Mouse (Mus musculus): Measurements from ENCODE around the gene Trpv4.

Gene Trpv4

DNA sequence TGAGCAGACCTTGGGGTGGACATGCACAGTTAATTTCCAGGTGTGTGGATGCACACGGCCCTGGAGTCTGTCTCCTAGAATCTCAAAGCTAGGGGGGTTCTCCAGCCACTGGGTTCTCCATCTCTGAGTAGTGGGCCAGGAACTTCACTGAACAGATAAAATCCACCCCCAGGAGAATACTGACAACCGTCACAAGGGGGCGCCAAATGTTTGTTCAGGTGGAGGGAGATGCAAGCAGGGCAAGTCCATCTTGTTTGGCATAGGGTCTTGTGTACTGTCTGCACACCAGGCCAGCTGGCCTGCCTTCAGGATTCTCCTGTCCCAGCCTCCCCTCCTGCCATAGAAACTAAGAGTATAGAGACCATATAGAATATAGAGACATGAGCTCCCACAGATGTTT, 32.6 kb downstream of the Trpv4 start:
- DNase-seq (ENCODE audit: extremely low spot score, low read depth, low spot score): no peak

DNA sequence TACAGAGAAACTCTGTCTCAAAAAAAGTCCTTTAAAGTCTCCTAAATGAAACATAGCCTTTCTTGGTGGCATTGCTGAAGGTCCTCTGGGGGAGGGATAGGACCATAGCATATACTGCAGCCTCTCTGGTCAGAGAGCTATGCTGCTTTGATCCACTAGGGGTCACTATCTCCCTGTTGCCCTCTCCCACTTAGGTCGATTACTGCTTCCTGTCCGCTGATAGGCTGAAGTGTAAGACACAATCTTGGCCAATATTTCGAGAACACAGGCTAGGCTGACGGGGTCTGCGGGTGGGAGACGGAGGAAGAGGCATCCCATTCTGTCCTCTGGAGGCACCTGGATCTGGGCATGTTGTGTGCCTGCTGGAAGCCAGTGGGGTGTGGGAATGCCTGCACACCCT, 37.9 kb downstream of the Trpv4 start:
- DNase-seq (ENCODE audit: extremely low spot score, low read depth, low spot score): no peak

DNA sequence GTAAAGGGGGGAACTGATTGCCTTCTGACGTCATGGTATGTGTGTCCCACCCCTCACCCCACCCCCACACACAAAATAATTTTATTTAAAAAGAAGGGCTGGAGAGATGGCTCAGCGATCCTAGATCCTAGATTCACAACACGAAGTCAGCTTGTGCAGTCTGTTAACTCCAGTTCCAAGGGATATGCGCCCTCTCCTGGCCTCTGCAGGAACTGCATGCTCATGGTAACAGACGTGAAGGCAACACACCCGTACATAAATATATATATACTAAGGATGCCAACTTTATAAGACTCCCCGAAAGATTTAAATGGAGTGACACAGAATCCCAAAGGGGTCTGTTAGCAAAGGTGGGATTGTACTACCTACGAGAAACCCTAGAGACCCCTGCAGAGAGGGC, 39.4 kb downstream of the Trpv4 start:
- peak; percentile 70 for DNase-seq (ENCODE audit: extremely low spot score, low read depth, low spot score)

DNA sequence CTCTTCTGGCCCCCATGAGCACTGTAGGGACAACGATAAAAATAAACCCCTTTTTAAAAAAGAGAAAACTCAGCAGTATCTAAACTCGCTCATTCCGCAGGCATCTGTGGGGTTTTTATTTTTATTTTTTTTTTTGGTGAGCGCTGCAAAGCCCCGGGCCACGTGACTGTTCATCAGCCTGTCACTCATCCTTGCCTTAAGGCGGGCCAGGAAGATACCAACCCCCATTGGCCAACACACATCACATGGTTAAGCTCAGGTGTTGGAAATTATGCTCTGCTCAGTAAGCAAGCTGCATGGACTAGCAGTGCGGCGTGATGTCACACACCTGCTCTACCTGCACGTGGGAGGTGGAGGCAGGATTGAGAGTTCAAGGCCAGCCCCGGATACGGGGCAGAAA, 40.4 kb downstream of the Trpv4 start:
- DNase-seq (ENCODE audit: extremely low spot score, low read depth, low spot score): no peak

DNA sequence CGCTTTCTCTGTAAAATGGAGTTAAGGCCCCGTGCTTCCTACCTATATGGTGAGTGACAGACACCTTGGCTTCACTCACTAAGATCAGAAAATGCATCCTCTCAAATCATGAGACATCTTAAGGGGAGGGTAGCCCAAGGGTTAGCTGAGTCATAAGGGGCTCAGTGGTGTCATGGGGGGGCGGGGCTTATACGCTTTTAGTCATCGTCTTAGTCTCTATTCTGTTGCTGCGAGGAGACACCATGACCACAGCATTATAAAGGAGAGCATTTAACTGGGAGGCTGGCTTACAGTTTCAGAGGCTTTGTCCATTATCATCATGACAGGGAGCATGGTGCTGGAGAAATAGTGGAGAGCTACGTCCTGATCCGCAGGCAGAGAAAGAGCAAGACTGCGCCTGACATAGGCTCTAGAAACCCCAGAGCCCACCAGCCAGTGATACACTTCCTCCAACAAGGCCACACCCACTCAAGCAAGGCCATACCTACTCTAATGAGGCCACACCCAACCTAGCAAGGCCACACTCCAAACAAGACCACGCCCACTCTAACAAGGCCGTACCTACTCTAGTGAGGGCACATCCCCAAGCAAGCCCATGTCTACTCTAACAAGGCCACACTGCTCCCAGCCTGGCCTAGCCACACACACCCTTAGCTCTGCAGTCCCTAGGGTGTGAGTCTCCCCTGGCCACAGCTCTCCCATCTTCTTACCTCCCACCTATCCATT, 41.7 kb downstream of the Trpv4 start:
- DNase-seq (ENCODE audit: extremely low spot score, low read depth, low spot score): no peak

DNA sequence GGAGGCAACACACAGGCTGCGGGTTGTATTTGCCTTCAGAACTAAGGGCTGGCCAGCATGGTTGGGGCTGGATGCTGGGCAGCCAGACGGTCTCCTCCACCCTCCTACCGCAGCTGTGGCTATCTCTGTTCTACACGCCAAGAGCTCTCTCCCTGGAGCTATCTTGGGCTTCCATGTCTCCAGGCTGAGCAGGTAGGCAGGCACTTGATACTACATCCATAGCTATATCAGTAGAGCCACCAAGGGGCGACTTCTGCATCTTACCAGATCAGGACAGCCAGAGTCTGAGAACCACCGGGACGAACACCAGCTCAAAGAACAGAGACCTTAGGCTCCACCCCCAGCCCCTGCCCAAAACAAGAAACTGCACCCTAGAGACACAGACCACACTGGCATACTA, 43.4 kb downstream of the Trpv4 start:
- DNase-seq (ENCODE audit: extremely low spot score, low read depth, low spot score): no peak

DNA sequence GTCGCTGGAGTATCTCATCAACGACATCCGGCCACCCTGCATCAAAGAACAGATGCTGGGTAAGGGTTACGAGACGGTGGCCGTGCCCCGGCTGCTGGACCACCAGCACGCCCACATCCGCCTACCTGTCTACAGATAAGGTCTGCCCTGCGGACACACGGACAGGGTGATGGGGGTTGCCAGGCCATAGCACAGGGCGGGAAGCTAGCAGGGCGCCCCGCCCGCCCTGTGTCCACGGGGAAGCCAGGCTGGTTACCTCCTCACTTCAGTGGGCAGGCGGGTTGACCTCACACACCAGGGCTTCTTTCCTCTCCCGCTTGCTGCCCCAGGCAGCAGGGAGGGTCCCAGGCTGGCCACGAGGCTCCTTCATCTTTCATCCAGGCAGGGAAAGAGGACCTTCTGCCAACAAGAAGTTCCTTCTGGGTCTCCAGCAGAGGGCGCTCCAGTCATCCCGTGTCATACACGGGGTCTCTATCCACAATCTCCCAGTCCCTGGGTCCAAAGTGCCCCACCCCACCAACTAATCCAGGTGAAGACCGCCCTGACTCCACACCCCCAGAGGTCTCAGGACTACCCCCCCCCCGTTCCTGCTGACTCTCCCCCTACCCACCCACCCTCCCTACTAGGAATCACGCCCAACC, 46.1 kb downstream of the Trpv4 start:
- no peak for DNase-seq (ENCODE audit: extremely low spot score, low read depth, low spot score)

DNA sequence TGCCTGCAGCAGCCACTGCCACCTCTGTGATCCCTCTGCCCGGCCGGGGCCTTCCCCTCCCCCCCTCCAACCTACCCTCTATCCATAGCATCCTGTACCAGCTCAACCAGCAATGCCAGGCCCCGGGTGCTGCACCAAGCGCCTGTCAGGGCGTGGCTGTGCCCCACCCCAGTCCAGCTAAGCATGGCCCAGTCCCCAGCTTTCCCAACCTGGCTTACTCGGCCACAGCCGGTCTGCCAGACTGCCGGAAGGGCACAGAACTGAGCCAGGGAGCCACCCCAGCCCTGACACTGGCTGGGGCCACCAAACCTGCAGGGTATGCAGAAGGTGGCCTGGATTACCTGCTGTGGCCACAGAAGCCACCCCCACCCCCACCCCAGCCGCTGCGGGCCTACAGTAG, 47.0 kb downstream of the Trpv4 start:
- no peak for DNase-seq (ENCODE audit: extremely low spot score, low read depth, low spot score)

DNA sequence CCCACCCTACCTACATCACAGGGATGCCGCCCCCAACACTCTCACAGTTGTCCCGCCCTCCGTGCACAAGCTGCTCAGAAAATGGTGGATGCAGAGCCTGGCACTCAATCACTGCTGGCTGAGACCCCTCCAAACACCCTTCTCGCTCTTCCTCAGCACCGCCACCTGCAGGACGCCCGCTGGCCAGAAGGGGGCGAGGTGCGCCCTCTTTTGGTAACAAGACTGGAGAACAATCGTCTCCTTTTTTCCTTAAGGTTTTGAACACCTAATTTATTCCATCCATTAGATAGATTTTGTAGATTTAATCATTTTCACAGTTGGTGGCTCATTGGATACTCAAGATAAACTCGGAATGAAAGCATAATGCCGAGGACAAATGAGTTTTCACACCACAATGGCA, 49.7 kb downstream of the Trpv4 start:
- DNase-seq (ENCODE audit: extremely low spot score, low read depth, low spot score): peak; percentile 56

DNA sequence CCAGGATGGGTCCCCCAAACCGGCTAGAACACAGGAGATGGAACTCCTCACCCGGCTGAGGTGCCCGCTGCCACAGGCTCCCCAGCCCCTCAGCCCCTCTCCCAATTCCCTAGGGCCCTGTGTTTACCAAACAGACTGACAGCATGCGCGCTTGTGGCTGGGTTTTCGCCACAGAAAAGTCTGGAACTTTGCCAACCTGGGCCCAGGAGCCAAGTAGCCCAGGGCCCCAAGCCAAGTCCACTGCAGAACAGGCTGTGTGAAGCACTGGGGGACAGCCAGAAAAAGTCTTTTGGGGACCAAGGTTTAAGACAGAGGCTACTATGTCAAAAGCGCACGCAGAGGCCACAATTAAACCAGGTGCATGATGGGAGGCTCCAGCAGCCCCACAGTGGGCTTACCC, 50.6 kb downstream of the Trpv4 start:
- DNase-seq (ENCODE audit: extremely low spot score, low read depth, low spot score): no peak

DNA sequence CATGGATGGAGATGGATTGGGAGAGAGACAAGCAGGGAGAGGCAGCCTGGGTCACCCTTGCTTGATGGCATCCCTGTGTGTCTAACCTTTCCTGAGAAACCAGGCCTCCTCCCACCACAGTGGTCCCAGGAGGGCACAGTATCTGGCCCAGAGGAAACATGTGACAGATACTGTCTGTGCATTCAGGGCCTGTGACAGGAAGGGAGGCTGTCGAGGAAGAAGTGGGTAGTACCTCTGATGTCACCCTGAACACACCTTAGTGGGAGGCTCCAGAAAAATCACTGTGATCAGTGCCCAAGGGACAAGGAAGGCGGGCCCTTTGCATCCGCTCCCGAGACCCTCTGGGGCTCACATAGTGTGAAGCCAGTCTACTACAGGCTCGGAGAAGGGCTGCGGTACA, 52.2 kb downstream of the Trpv4 start:
- DNase-seq (ENCODE audit: extremely low spot score, low read depth, low spot score): no peak

DNA sequence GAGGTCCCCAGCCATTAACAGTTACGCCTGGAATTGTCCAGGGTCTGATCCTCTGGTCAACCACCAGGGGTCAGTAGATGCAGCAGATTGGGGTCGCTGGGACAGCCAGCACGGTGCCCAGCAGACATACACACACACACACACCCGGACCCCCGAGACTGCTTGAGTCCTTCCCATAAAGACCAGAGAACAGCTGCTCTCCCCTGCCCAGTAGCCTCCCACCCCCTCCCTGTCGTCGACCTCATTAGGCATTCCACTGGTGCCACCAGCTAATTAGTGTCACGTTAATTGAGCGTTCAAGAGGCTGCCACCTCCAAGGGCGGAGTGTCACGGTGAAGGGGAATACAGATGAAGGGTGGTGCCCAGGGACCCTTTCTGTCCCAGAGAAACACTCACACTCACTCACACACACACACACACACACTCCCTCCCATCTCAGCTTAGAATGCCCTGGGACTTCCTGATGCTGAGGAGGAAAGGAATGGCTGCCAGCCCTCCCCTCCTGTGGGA, 53.4 kb downstream of the Trpv4 start:
- DNase-seq (ENCODE audit: extremely low spot score, low read depth, low spot score): no peak

DNA sequence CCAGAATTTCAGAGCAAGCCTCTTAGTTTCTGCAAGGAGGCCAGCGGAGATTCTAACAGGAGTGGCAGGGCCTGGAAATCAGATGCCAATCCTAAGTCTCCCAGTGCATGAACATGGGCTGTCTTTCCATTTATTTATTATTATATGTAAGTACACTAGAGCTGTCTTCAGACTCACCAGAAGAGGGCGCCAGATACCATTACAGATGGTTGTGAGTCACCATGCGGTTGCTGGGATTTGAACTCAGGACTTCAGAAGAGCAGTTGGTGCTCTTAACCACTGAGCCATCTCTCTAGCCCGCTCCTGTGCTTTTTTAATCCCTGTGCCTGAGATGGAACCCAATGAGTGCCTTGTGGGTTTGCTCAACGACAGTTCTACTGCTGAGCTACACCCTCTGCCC, 54.2 kb downstream of the Trpv4 start:
- no peak for DNase-seq (ENCODE audit: extremely low spot score, low read depth, low spot score)

DNA sequence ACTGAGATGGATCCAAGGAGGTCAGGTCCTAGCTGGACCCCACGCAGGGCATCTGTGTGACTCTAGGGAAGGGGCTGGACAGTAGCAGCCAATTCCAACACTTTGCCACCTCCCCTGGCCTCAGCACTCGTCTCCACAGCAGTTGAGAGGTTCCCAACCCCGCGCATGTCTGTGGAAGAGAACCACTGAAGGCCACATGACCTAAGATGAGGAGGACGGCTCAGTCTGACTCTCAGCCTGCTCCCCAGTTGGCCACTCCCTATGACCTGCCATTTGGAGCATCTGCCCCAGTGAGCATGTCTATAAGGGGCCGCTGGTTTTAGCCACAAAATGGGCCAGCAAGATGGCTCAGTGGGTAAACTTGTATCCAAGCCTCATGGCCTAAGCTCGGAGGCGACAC, 56.2 kb downstream of the Trpv4 start:
- no peak for DNase-seq (ENCODE audit: extremely low spot score, low read depth, low spot score)

DNA sequence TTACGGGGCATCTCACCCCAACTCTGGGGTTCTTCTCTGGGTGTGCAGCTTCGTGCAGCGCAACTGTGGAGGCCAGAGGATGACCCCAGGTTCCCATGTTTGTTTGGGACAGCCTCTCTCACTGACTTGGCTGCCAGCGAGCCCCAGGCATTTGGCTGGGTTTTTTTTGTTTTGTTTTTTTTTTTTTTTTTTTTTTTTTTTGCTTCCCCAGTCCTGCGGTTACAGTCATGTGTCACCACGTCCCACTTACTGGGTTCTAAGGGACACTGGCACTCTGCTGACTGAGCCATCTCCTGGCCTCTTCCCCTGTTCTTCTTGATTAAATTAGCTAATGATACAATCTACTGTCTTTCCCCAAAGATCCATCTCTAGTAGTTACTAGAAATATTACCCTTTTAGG, 60.6 kb downstream of the Trpv4 start:
- DNase-seq (ENCODE audit: extremely low spot score, low read depth, low spot score): no peak

DNA sequence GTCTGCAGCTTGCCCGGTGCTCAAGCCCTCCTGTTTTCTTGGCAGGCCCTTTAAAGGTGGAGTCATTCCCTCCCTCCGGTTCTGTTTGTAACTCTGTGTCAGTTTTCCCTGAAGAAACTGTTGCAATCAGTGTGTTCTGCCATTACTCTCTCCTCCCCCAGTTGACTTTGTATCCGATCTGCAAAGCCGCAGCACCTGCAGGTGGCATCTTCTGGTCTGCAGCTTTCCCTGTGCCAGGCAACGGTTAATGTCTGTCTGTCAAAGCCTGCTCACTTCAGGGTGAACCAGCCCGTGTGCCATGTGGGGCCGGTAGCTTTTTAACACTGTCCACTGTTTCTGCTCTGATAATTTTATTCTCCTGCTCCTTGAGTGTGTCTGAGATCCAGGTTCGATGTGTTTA, 61.0 kb downstream of the Trpv4 start:
- no peak for DNase-seq (ENCODE audit: extremely low spot score, low read depth, low spot score)

DNA sequence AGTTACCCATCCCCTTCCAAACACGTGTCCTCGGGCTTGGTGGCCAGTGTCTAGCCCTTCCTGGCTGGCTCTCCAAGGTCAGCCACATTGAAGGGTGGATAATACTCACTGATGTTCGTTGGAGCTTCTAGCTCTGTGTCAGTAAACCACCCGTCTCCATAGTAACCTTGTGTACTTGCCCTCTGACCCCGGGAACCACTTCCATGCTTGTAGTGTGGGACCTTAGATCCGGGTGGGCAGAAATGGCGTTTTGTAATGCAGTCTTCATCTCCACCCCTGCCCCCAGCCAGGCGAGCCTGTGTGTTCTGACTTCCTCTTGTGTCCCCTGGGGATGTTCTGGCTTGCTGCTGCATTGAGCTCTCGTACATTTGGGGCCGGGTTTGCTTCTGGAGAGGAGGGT, 61.6 kb downstream of the Trpv4 start:
- DNase-seq (ENCODE audit: extremely low spot score, low read depth, low spot score): no peak

DNA sequence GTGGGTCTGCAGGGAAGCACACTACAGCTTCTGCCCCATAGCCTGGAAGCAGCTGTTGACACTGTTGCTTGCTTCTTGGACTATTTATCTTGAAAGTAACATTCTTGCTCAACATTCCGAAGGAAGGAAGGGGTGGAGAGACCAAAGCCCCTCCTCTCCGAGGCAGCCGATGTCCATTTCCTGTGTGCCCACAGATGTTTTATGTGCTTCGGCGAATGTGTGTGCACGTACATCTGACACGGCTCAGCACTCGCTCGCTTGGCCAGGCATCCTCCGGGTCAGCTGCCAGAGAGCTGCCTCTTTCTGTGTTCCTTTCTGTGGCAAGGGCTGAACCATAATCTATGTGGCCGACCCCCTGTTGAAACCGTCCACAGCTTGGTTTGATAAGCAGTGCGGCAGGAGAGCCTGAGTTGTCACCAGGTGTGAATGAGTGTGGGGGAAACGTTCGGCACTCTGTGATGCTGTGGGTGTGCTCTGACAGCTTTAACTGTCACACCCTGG, 63.4 kb downstream of the Trpv4 start:
- DNase-seq (ENCODE audit: extremely low spot score, low read depth, low spot score): no peak

DNA sequence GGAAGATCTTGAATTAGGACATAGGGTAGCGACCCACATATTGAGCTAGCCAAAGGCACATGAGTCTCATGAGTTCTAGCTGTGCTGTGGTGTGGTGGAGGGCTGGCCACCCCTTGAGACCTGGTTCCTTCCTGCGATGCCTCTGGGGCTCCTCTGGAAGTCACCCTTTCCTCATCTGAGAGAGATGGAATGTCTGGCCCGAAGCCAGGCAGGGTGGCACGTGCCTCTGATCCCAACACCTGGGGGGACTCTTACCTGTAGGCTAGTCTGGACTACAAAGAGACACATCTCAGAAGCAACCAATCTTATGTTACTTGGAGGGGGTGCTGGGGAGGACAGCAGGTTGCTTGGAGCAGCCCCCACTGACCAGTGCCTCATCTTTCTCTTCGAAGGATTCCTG, 64.3 kb downstream of the Trpv4 start:
- no peak for DNase-seq (ENCODE audit: extremely low spot score, low read depth, low spot score)

DNA sequence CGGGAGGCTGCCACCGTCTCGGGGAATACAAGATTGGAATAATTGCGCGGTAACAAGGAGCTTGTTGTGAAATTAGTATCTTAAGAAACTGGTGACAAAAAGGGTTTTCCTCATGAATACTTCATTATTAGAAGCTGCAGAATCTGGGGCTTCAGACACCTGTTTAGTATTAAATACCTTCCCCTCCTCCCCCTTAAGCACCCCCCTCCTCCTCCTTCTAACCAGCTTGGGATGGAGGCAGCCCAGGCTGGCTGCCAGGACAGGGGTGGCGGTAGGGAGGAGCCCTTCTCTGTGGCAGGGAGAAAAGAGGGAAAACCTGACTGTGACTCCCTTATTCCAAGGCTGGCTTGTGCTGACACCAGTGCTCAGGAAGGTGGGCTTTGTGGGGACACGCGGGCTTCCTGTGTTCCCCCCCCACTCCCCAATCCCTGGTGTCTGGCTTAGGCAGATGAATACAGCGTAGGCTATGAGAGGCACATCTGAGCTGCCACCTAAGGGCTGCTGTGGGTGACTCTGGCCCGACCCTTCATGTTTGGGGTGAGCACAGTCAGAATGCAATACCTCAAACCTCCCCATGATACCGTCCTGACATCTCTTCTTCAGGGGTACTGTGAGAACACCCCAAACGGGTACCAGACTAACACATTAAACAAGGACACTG, 64.9 kb downstream of the Trpv4 start:
- no peak for DNase-seq (ENCODE audit: extremely low spot score, low read depth, low spot score)

DNA sequence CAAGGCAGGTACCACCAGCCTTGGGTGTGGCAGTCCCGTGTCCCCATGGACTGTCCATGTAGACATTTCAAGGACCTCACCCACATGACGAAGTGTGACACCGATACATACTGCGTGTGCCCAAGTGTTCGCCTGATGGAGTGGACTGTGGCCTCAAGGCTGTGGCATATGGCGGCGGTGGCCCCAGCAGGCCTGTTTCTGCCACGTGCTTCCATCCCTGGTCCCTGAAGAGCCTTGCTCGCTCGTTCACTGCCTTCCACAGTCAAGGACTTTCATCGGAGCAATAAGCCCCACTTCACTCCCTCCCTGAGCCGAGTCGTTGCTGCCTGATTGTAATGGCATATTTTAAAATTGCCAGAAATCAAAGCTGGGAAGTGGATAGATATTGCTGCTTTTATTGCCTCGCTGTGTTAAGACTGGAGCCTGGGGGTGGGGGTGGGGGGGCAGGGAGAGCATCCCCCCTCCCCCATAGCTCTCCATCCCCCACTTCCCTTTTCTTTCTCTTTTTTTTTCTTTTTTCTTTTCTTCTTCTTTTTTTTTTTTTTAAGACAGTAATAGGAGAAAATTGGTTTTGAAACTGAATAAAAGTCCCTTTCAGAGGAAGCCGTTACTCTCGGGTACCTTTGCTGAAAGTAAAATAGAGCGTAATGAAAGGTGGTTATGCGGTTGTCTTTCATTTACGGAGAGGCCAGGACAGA, 65.6 kb downstream of the Trpv4 start:
- DNase-seq (ENCODE audit: extremely low spot score, low read depth, low spot score): no peak
